Mouse (Mus musculus): ENCODE measurements around the gene Susd5.

The Susd5 gene

DNA sequence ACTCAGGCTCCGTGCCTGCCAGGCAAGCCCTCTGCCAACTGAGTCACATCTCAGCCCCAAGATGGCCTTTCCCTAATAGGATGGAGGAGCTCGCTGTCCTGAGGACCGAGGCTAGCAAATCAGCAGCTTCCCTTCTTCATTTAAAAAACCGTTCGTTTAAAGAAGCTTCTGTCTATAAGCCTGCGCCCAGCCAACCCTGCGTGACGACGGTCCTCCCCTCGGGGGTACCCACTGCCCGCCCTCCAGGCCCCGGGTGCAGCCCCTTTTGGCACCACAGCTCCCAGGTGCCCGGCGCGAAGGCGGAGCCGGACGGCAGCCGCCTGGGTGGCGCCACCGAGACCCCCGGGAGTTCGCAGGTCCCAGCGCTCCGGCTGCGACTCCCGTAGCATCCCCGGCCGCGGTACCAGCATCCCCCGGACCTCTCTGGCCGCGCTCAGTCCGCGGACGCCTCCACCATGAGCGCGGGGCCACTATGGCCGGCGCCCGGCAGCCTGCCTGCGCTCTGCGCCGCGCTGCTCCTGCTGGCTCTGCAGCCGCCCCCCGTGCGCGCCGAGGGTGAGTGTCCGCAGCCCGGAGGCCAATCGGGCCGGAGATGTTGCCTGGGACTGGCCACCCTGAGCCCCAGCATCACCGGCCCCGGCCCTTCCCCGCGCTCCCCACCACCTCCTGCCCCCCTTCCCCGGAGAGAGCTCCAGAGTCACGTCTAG is at the start of gene Susd5:
Gene Susd5, plus strand, starts transcription at position 51 of the 707 bp plus-strand sequence.
- CTCF ChIA-PET: no interaction called here

DNA sequence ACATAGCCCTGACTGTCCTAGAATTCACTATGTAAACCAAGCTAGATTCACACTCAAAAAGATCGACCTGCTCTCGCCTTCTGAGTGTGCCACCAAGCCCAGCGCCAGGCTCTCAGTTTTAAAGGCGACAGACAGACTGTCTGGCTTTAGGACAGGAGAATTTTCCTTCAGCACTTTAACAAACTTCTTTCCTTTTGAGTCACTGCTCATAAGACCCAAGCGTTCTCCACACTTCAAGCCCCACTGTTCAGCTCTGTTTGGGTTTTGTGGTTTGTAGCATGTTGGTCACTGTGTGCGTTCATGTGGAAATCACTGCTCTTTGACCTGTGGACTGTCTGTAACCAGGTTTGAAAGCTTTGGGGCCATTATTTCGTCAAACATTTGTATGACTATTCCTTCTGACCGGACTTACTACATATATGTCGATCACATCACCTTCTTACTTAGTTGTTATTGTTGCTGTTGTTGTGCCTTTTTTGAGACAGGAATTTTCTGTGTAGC is 49.0 kb upstream of the Susd5 start:
- CTCF ChIA-PET: no interaction called here

DNA sequence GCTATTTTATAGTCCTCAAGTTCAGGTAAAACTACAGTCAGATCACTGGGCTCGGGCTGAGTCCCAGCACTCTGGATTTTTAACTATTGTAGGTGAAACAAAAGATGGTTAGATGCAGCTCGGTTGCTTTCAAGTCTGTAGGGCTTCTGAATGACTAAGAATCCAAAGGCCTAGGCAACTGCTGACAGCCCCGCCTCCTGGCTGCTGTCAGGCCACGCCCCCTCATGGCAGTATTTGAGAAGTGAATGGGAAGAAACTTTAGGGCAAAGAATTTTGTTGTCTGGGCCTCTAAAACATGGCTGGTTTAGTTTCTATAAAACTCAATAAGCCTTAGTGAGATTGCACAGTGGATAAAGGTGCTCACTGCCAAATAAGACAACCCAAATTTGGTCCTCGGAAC is 47.4 kb upstream of the Susd5 start:
- CTCF ChIA-PET: no interaction called here

DNA sequence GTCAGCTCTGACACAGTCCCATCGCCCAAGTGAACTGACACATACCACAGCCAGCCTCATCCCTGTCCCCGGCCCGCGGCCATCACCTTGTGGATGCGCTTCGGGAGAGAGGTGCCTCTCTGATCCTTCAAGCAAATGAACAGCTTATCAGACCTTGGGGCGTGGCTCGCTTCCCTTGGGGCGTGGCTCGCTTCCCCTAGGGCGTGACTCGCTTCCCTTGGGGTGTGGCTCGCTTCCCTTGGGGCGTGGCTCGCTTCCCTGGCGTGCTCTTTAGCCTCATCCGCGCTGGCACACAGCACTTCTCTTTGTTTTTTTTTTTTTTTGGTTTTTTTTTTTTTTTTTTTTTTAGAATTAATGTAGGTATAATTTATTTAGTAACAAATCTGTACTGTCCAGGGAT is 45.7 kb upstream of the Susd5 start:
- CTCF ChIA-PET: no interaction called here

DNA sequence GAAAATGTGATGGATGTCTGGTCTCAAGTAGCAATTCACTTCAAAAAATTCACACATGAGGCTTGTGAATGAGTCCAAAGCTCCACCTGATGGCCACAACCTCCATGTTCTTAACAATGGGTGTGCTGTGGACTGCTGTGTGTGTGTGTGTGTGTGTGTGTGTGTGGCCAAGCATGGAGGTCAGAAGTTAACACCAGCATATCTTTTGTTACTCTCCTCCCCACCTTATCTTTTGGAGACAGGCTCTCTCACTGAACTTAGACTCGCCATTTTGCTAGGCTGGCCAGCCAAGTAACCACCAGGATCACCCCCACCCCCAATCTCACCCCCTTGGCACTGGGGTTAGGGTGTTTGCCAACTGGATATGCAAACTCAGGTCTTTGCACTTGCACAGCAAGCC is 42.9 kb upstream of the Susd5 start:
- CTCF ChIA-PET: no interaction called here

DNA sequence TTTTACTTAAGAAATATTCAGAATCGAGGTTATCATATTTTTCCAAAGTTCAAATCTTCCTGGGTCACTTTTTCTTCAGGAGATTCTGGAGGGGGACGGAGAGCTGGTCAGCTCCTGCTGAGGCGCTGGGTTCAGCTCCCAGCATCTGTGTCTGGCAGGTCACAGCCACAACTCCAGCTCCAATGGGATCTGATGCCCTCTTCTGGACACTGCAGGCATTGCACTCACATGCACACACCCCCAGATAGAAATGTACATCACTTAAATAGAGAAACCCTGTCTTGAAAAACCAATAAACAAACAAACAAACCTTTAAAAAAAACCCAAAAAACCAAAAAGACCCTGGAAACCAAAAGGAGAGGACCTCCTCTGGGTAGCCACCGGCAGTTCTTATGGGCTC is 41.2 kb upstream of the Susd5 start:
- CTCF ChIA-PET: no interaction called here

- CTCF ChIA-PET: interaction anchor here (0.5 kb wide), 1 partner anchor 1311 kb away, joined by 13 read pairs; no protein-coding TSS in a partner anchor
These were observed 40.5 kb upstream of the Susd5 start for GRCm38 (mm10) chr9:114016402-114016801.

- CTCF ChIA-PET: no interaction called here
These were observed 37.8 kb upstream of the Susd5 start for GRCm38 (mm10) chr9:114019012-114019762.

GRCm38 (mm10) chr9:114022141-114022540 is 34.8 kb upstream of the Susd5 start:
- CTCF ChIA-PET: no interaction called here

DNA sequence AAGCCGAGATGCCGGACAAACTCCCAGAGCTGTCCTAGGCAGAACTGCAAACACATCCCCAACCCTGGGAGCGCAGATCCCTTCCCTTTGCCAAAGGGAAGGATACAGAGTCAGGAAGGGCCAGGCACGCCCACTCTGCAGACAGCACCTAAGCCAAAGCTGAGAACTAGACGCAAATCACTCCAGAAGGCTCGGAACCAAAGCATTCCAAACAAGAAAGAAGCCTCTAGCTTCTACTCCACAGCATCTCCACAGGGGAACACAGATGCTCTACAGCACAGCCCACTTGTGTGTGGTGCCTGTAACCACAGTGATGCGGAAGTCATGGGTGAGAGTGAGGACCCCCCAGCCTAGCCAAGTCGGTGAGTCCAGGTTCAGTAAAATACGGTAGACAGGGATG is 31.8 kb upstream of the Susd5 start:
- CTCF ChIA-PET: no interaction called here

DNA sequence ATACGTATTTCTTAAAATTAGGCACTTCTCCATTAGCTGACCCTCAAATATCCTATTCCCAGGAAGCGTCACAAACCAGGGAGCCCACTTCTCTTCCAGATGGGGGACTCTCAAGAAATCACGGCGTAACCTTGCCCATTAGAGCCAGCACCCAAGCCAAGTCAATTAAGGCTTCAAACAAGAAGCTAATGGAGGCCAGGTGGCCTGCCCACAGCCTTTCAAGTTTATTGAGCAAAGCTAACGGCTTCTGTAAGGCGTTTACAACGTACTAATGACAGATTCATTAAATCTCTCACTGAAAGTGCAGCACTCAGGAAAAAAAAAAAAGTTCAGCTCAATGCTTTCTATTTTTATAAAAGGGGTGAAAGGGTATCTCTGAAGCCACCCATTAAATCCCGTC is 31.1 kb upstream of the Susd5 start:
- CTCF ChIA-PET: no interaction called here

- CTCF ChIA-PET: no interaction called here
These were observed 30.5 kb upstream of the Susd5 start for GRCm38 (mm10) chr9:114026261-114026934.

DNA sequence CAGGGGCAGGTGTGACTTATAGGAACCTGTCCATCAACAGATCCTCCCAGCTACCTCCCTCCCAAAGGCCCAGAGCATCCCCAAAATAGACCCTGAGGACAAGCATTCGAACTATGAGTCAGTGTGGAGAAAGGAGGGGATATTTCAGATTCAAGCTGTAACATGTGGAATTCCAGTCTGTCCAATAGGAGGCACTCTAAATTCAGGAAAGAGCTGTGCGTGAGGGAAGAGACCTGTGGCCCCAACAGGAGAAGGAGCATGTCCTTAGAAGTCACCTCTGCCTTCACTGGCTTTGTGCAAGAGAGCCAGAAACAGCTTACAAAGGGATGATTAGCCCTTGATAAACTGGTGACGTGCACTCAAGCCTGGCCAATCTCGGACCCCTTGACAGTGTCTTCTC is 16.0 kb upstream of the Susd5 start:
- CTCF ChIA-PET: no interaction called here

DNA sequence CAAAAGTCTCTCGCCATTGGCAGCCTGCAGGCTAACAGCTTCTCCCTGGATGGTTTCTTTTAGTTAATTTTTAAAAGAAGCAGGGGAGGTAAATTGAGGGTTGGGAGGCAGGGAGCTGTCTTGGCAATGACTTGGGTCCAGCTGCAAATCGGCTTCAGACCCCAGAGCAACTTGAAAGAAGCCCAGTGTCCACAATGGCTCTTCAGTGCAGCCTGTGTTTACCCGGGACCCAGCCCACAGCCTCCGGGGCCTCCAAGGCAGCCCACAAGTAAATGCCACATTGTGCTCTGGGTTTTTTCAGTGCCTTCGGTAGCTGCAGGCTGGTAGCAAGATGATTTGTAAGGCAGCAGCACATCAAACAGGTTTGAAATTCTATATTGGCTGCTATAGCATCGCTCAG is 14.4 kb upstream of the Susd5 start:
- CTCF ChIA-PET: no interaction called here

DNA sequence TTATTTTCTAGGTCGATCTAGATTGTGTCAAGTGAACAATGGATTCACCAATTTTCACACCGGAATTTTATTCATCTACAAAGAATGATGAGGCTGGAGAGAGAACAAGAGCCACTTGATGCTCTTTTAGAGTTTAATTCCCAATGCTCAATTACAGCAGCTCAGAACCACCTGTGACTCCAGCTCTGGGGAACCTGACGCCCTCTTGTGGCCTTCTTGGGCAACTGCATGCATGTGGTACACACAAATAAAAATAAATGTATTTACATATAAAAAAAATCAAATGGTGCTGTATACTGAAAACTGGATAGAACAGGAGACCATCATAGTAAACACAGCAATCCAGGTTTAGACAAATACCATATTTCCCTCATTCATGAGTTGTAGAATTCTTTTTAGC is 12.5 kb upstream of the Susd5 start:
- CTCF ChIA-PET: no interaction called here

GRCm38 (mm10) chr9:114046028-114046427 is 10.9 kb upstream of the Susd5 start, which contains the start of gene Fbxl2:
Gene Fbxl2 (minus strand): TSS chr9:114046191.
- CTCF ChIA-PET: no interaction called here

DNA sequence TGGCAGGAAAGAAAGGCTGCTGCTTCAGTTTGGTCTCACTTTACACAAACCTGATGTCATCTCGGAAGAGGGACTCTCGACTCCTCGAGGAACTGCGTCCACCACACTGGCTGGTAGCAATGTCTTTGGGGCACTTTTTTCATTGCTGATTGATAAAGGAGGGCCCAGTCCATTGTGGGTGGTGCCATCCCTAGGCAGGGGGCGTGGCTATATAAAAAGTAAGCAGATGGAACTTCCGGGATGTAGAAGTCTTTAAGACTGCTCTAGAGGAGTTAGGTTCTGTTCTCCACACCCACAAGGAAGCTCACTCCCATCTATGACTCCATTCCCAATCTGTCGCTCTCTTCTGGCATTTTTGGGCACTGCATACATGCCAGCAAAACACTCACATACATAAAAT is 10.3 kb upstream of the Susd5 start:
- CTCF ChIA-PET: no interaction called here

- CTCF ChIA-PET: no interaction called here
These were observed 6.8 kb upstream of the Susd5 start for GRCm38 (mm10) chr9:114050106-114050505.

- CTCF ChIA-PET: no interaction called here
These were observed 6.2 kb upstream of the Susd5 start for GRCm38 (mm10) chr9:114050778-114051177.

- CTCF ChIA-PET: no interaction called here
These were observed 4.9 kb upstream of the Susd5 start for GRCm38 (mm10) chr9:114052031-114052430.

DNA sequence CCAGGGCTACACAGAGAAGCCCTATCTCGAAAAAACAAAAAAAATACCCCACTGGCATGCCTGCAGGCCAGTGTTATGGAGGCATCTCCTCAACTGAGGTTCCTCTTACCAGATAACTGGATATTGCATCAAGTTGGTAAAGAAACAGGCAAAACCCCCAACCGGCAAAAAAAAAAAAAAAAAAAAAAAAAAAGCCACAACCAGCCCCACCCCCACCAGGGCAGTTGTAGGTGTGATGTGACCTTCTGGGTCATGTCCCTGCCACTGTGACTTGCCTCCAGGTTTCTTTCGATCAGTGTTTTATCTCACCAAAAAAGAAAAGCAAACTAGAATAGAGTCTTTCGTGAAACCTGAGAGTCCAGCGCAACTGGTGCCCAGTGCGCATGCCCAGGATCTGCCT is 4.1 kb upstream of the Susd5 start:
- CTCF ChIA-PET: no interaction called here

- CTCF ChIA-PET: no interaction called here
These were observed 11.6 kb downstream of the Susd5 start for GRCm38 (mm10) chr9:114068494-114069053.

- CTCF ChIA-PET: no interaction called here
These were observed 12.4 kb downstream of the Susd5 start for GRCm38 (mm10) chr9:114069372-114069771.

Data from spleen, embryonic (tissue).